ENCODE assay signal across 8 mouse cellular contexts in genomic region chr6:136620361-136621139, GRCm38 (mm10). TPM values are rescaled to one million over a fixed set of nuclear protein-coding genes. Genes with fewer than 3 reads are reported as not detected.
DNase-seq lines count a peak whose midpoint lies in the region; ATAC-seq and TF ChIP-seq lines count a peak whose summit lies in the region.

No protein-coding gene starts in this region.

- H3K36me3 ChIP-seq in midbrain, embryonic 11.5 days (ENCODE audit: control insufficient read depth, insufficient read depth, low read length) = no peaks in the 10 kb centered on the region
- no peaks in the 10 kb centered on the region for H3K36me3 ChIP-seq in midbrain, embryonic 16.5 days (ENCODE audit: control insufficient read depth, insufficient read depth, low read length)
- no peaks in the 10 kb centered on the region for H3K36me3 ChIP-seq in embryonic facial prominence, embryonic 10.5 days (replicated peaks)
- no peaks in the 10 kb centered on the region; the same call in 1 of the 2 replicates for H3K36me3 ChIP-seq in intestine, postnatal 0 days (ENCODE audit: control insufficient read depth, insufficient read depth)
- H3K36me3 ChIP-seq in limb, embryonic 10.5 days = no peaks in the 10 kb centered on the region

- H3K4me2 ChIP-seq in midbrain, embryonic 11.5 days = no peak overlapping the region
- H3K4me2 ChIP-seq in midbrain, embryonic 16.5 days (ENCODE audit: low read length) = no peak overlapping the region
- H3K4me2 ChIP-seq in intestine, postnatal 0 days (replicated peaks; ENCODE audit: low read depth) = peak overlapping the region; percentile 33

- peak; percentile 85 for TF ChIP-seq CTCF in intestine, postnatal 0 days (IDR thresholded peaks at IDR 0.05; ENCODE audit: low read depth)

- peak; percentile 67 for ATAC-seq in midbrain, embryonic 11.5 days (ENCODE audit: low FRiP score)
- ATAC-seq in midbrain, embryonic 16.5 days = no peak
- ATAC-seq in granulocyte monocyte progenitor cell, adult 5-6 weeks (replicated peaks; ENCODE audit: poor library complexity, severe bottlenecking) = peak; percentile 96
- peak; percentile 52 for ATAC-seq in intestine, postnatal 0 days

- peak; percentile 99 for DNase-seq in midbrain, embryonic 11.5 days (ENCODE audit: low spot score, missing footprints)
- DNase-seq in embryonic facial prominence, embryonic 10.5 days (ENCODE audit: low spot score) = peak; percentile 85
- peak; percentile 86 for DNase-seq in limb, embryonic 10.5 days (ENCODE audit: low spot score)
- DNase-seq in monocyte, adult 2 months (ENCODE audit: low read depth in 1 of 2, low spot score in 2 of 2) = peak; percentile 16 to 29
- peak; percentile 71 to 89 for DNase-seq in spleen, postnatal 4 days (ENCODE audit: low spot score in 2 of 2)

- H3K27ac ChIP-seq in midbrain, embryonic 11.5 days (ENCODE audit: low read depth, low read length) = no peak overlapping the region
- no peak overlapping the region for H3K27ac ChIP-seq in midbrain, embryonic 16.5 days (ENCODE audit: low read length)
- H3K27ac ChIP-seq in embryonic facial prominence, embryonic 10.5 days (replicated peaks) = no peak overlapping the region
- no peak overlapping the region for H3K27ac ChIP-seq in intestine, postnatal 0 days (ENCODE audit: low read depth, low read length)
- H3K27ac ChIP-seq in limb, embryonic 10.5 days = no peak overlapping the region

- H3K9ac ChIP-seq in midbrain, embryonic 11.5 days (ENCODE audit: low read length) = no peak overlapping the region
- no peak overlapping the region for H3K9ac ChIP-seq in midbrain, embryonic 16.5 days (ENCODE audit: low read depth, low read length)
- no peak overlapping the region for H3K9ac ChIP-seq in intestine, postnatal 0 days (ENCODE audit: low read depth, low read length)

- no peaks in the 10 kb centered on the region for H3K9me3 ChIP-seq in midbrain, embryonic 11.5 days (ENCODE audit: control insufficient read depth, low read length)
- H3K9me3 ChIP-seq in midbrain, embryonic 16.5 days (replicated peaks; ENCODE audit: control insufficient read depth, low read length, poor library complexity, severe bottlenecking) = no peaks in the 10 kb centered on the region
- H3K9me3 ChIP-seq in embryonic facial prominence, embryonic 10.5 days = no peaks in the 10 kb centered on the region
- H3K9me3 ChIP-seq in intestine, postnatal 0 days (ENCODE audit: control insufficient read depth) = no peaks in the 10 kb centered on the region
- H3K9me3 ChIP-seq in limb, embryonic 10.5 days (replicated peaks) = no peaks in the 10 kb centered on the region

- no peaks in the 10 kb centered on the region for H3K4me1 ChIP-seq in midbrain, embryonic 11.5 days (ENCODE audit: control insufficient read depth, insufficient read depth, low read length)
- H3K4me1 ChIP-seq in midbrain, embryonic 16.5 days (ENCODE audit: control insufficient read depth, insufficient read depth, low read length) = no peaks in the 10 kb centered on the region
- H3K4me1 ChIP-seq in embryonic facial prominence, embryonic 10.5 days = no peaks in the 10 kb centered on the region
- H3K4me1 ChIP-seq in intestine, postnatal 0 days (replicated peaks; ENCODE audit: control insufficient read depth, insufficient read depth, low read length) = no peaks in the 10 kb centered on the region
- 0 out of 2 replicates have a peak, but pooled peaks cover 2% of the 10 kb centered on the region for H3K4me1 ChIP-seq in limb, embryonic 10.5 days

- 49% methylated on average over 17 of the region's 17 CpGs for WGBS in midbrain, embryonic 11.5 days
- 52% methylated on average over 17 of the region's 17 CpGs for WGBS in midbrain, embryonic 16.5 days
- 46% methylated on average over 17 of the region's 17 CpGs for WGBS in embryonic facial prominence, embryonic 10.5 days
- WGBS in intestine, postnatal 0 days = 44% methylated on average over 17 of the region's 17 CpGs
- WGBS in limb, embryonic 10.5 days = 48% methylated on average over 17 of the region's 17 CpGs

- H3K4me3 ChIP-seq in midbrain, embryonic 11.5 days (ENCODE audit: low read depth, low read length) = no peak overlapping the region
- H3K4me3 ChIP-seq in midbrain, embryonic 16.5 days (ENCODE audit: low read depth, low read length) = no peak overlapping the region
- H3K4me3 ChIP-seq in embryonic facial prominence, embryonic 10.5 days = no peak overlapping the region
- no peak overlapping the region for H3K4me3 ChIP-seq in intestine, postnatal 0 days (ENCODE audit: low read depth, low read length)
- H3K4me3 ChIP-seq in limb, embryonic 10.5 days = no peak overlapping the region

- no peaks in the 10 kb centered on the region for H3K27me3 ChIP-seq in midbrain, embryonic 11.5 days (ENCODE audit: control insufficient read depth, insufficient read depth, low read length)
- H3K27me3 ChIP-seq in midbrain, embryonic 16.5 days (ENCODE audit: control insufficient read depth, insufficient read depth, low read depth, low read length) = no peaks in the 10 kb centered on the region
- H3K27me3 ChIP-seq in embryonic facial prominence, embryonic 10.5 days (replicated peaks; ENCODE audit: low read depth, poor library complexity, severe bottlenecking) = no peaks in the 10 kb centered on the region
- no peaks in the 10 kb centered on the region for H3K27me3 ChIP-seq in intestine, postnatal 0 days (replicated peaks; ENCODE audit: control insufficient read depth, insufficient read depth, low read length)
- no peaks in the 10 kb centered on the region for H3K27me3 ChIP-seq in limb, embryonic 10.5 days (ENCODE audit: low read depth, poor library complexity, severe bottlenecking)

RNA-seq across cellular contexts. Expression of gene Plbd1, which starts 41.2 kb away (rescaled TPM):
- 0.84 and 1.4 TPM in 2 replicates for polyA plus RNA-seq in midbrain, embryonic 11.5 days (2014; fragmentation: Nextera tagmentation; extraction: Ambion mirVana)
- 0.22 and 0.54 TPM in 2 replicates for polyA plus RNA-seq in midbrain, embryonic 16.5 days (2015; fragmentation: Nextera tagmentation; extraction: Ambion mirVana)
- 1.9 and 2.6 TPM in 2 replicates for polyA plus RNA-seq in embryonic facial prominence, embryonic 10.5 days (2016; fragmentation: Nextera tagmentation; extraction: Ambion mirVana)
- 0.79 and 3.6 TPM in 2 replicates for total RNA-seq in granulocyte monocyte progenitor cell, adult 5-6 weeks (2014; fragmentation: Nextera tagmentation)
- 5.1 and 7.7 TPM in 2 replicates for total RNA-seq in granulocyte monocyte progenitor cell, adult 5-6 weeks (2017)
- 108 and 116 TPM in 2 replicates for polyA plus RNA-seq in intestine, postnatal 0 days (2015; fragmentation: Nextera tagmentation; extraction: Ambion mirVana)
- polyA plus RNA-seq in limb, embryonic 10.5 days (2016; fragmentation: Nextera tagmentation; extraction: Ambion mirVana) = 0.63 and 1.4 TPM in 2 replicates

Comparison
In these comparisons a context has a peak if more than half of its experiments do, and no peak if none do; other contexts are left out.
1. DNase-seq: peak in every context shown above with its lines; median percentile 99 in midbrain, embryonic 11.5 days; 86 in limb, embryonic 10.5 days; 85 in embryonic facial prominence, embryonic 10.5 days; 80 in spleen, postnatal 4 days; 22 in monocyte, adult 2 months.
2. RNA of gene Plbd1, which starts 41.2 kb away (polyA plus RNA-seq): 108 to 116 TPM in intestine, postnatal 0 days; 1.9 to 2.6 TPM in embryonic facial prominence, embryonic 10.5 days, 0.84 to 1.4 TPM in midbrain, embryonic 11.5 days, 0.63 to 1.4 TPM in limb, embryonic 10.5 days and 0.22 to 0.54 TPM in midbrain, embryonic 16.5 days; every median in the first group is over 10 times any median in the second.